Mouse (Mus musculus): ENCODE results near the gene Olfr1416.

Olfr1416 gene

DNA sequence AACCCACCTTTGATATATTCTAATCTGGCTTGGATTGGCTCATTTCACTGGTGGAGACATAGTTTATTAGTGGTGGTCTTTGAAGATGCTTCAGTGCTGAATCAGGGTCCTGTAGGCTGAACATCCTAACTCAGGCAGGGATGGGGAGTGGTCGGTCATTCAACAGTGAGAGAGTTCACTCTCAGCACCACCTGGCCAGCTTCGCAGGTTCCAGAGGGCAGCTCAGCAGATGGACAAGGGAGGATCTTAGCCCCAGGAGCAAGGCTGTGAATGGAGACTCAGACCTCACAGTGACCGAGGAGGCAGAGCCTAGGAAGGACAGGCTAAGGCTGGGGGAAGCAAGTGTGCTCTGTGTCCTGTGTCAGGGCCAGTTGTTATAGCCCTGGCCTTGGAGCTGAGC lies 53.5 kb downstream of the Olfr1416 start:
- DNase-seq: no peak

DNA sequence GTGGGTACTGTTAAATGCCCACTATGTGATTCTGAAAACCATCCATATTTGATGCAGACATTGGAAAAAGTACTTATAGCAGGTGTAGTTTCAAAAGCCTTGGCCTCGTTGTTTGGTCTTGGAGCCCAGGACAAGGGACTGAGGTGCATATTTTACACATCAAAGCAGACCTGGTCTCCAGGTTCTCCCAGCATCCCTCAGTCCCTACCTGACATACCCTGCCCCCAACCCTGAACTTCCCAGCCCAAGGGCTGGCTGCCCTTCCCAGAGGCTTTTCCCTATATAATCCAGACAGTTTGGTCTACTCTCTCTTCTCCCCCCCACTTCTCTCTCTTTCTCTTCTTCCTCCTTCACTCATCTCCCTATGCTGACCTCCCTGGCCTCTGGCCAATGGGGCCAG lies 53.9 kb downstream of the Olfr1416 start:
- DNase-seq: no peak

All from spleen, adult 18-20 months (tissue).